Mouse (Mus musculus) embryonic facial prominence, embryonic 10.5 days (tissue): ENCODE results near the gene Hdac5. TPM values are rescaled to one million over a fixed set of nuclear protein-coding genes. Genes with fewer than 3 reads are reported as not detected.
A peak's percentile ranks its signal among the peaks of the same experiment; 100 is the strongest.

ENCODE experiments used
- DNase-seq: peaks from one replicate; pipeline ENCODE4 v3.0.0-alpha.2; 2017; ENCODE audit warnings: low spot score
- H3K27ac ChIP-seq: fragments of 300-500 bp; sonication (generic); replicated peaks from 2 replicates; pipeline ENCODE4 v1.5.1; 2016; ENCODE audit warnings: mild to moderate bottlenecking
- H3K27me3 ChIP-seq: fragments of 300-500 bp; sonication (generic); replicated peaks from 2 replicates; pipeline ENCODE4 v1.6.1; 2016; ENCODE audit warnings: low read depth, mild to moderate bottlenecking; ENCODE audit not compliant: poor library complexity, severe bottlenecking
- H3K36me3 ChIP-seq: fragments of 300-500 bp; sonication (generic); replicated peaks from 2 replicates; pipeline ENCODE4 v1.6.1; 2016; ENCODE audit warnings: mild to moderate bottlenecking, moderate library complexity
- H3K4me1 ChIP-seq: fragments of 300-500 bp; sonication (generic); 2 replicates; pipeline ENCODE4 v1.6.1; 2016
- H3K4me3 ChIP-seq: fragments of 300-500 bp; sonication (generic); 2 replicates; pipeline ENCODE4 v1.5.1; 2016; ENCODE audit warnings: mild to moderate bottlenecking, moderate library complexity
- H3K9me3 ChIP-seq: fragments of 300-500 bp; sonication (generic); 2 replicates; pipeline ENCODE4 v1.6.1; 2016; ENCODE audit warnings: mild to moderate bottlenecking
- WGBS: fragments of 180-500 bp; shearing (Covaris S2); methylation state at CpG from one replicate; pipeline ENCODE4 v1.1.7; 2016; 5-methylcytosine and 5-hydroxymethylcytosine counted together
- polyA plus RNA-seq: library from polyadenylated mRNA; unstranded; fragments of >200 nt; fragmentation: Nextera tagmentation; extraction: Ambion mirVana; gene quantifications from 2 replicates; pipeline ENCODE4 v1.2.1, GENCODE M21; 2016

Hdac5 gene
- polyA plus RNA-seq, 1 experiment from 2014 or later = 52.9 TPM

- Histone ChIP-seq H3K9me3 (no peaks in the 10 kb centered on the region), H3K36me3 (peaks cover 40% of the 10 kb centered on the region), H3K4me3 (peak overlapping the region; percentile 95), H3K27ac (peak overlapping the region; percentile 88), H3K27me3 (peaks cover 20% of the 10 kb centered on the region), H3K4me1 (peaks cover 25% of the 10 kb centered on the region)
- 14% methylated on average over 9 of the region's 9 CpGs for WGBS
- DNase-seq = no peak
These were observed 19.6 kb upstream of the Hdac5 start for GRCm38 (mm10) chr11:102249351-102250090.

- H3K36me3 ChIP-seq = peaks cover 32% of the 10 kb centered on the region
- H3K4me3 ChIP-seq = peak within 1 kb of the TSS; percentile 95
- under 1% methylated on average over 41 of the region's 41 CpGs for WGBS
- H3K27me3 ChIP-seq = peaks cover 24% of the 10 kb centered on the region
- H3K4me1 ChIP-seq = peaks cover 26% of the 10 kb centered on the region
- DNase-seq = peak; percentile 96
- peak within 1 kb of the TSS; percentile 88 for H3K27ac ChIP-seq
- H3K9me3 ChIP-seq = no peaks in the 10 kb centered on the region
These were observed 18.8 kb upstream of the Hdac5 start, which contains the start of gene BC030867 for GRCm38 (mm10) chr11:102248630-102249230. Gene BC030867 (plus strand): TSS chr11:102248882.

DNA sequence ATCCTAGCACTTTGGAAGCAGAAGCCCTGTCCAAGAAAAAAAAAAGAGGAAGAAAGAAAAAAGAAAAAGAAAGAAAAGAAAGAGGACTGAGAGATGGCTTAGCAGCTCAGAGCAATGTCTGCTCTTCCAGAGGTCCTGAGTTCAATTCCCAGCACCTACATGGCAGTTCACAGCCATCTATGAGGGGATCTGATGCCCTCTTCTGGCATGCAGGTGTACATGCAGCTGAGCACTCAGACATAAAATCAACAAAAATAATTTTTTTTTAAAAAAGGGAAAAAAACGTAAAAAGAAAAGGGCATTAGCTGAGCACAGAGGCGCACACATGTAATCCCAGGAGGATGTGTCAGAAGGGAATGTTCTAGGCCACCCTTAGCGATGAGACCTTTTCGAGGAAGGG lies 16.9 kb upstream of the Hdac5 start:
- H3K27ac ChIP-seq = no peak overlapping the region
- peaks cover 26% of the 10 kb centered on the region for H3K4me1 ChIP-seq
- DNase-seq = no peak
- H3K9me3 ChIP-seq = no peaks in the 10 kb centered on the region
- peaks cover 24% of the 10 kb centered on the region for H3K27me3 ChIP-seq
- no peak overlapping the region for H3K4me3 ChIP-seq
- peaks cover 14% of the 10 kb centered on the region for H3K36me3 ChIP-seq
- 86% methylated on average over 4 of the region's 4 CpGs for WGBS

- peaks cover 8% of the 10 kb centered on the region for H3K36me3 ChIP-seq
- no peaks in the 10 kb centered on the region for H3K9me3 ChIP-seq
- DNase-seq = no peak
- WGBS = 93% methylated on average over 6 of the region's 6 CpGs
- no peak overlapping the region for H3K27ac ChIP-seq
- H3K27me3 ChIP-seq = peaks cover 24% of the 10 kb centered on the region
- H3K4me3 ChIP-seq = no peak overlapping the region
- H3K4me1 ChIP-seq = peaks cover 27% of the 10 kb centered on the region
These were observed 16.3 kb upstream of the Hdac5 start for GRCm38 (mm10) chr11:102246273-102246635.

DNA sequence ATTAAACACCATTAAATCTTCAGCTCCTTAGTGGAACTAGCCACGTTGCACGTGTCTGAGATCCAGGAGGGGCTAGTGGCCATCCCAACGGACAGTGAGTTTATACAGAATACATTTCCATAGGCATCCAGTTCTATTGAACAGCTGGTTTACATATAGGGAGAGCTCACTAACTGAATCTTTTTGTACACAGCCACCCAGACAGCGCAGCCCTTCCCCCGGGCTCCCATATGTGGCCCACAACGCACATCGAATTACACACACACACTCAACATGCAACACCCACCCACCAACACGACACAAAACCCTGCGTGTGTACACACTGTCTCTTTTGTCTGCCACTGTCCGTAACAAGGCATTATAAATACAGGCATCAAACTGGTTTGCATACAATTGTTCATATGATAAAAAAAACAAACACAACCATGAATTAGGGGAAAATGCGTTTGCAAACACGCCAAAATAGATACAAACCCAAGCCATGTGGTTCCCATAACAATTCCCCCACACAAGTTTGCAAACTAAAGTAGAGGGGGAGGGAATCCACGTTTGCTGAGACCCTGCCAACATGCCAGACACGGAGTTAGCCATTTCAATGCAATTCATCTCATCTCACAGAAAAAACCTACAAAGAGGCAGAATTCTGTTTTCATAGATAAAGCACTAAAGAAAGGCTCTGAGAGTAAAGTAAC lies 15.8 kb upstream of the Hdac5 start:
- 60% methylated on average over 14 of the region's 14 CpGs for WGBS
- H3K36me3 ChIP-seq = peaks cover 3% of the 10 kb centered on the region
- no peak for DNase-seq
- peak overlapping the region; percentile 81 for H3K27ac ChIP-seq
- H3K9me3 ChIP-seq = no peaks in the 10 kb centered on the region
- peaks cover 29% of the 10 kb centered on the region for H3K4me1 ChIP-seq
- peaks cover 24% of the 10 kb centered on the region for H3K27me3 ChIP-seq
- H3K4me3 ChIP-seq = peak overlapping the region; percentile 54

GRCm38 (mm10) chr11:102244926-102245449 lies 15.0 kb upstream of the Hdac5 start:
- Histone ChIP-seq H3K4me1 (peaks cover 29% of the 10 kb centered on the region), H3K27me3 (peaks cover 24% of the 10 kb centered on the region), H3K9me3 (no peaks in the 10 kb centered on the region), H3K36me3 (no peaks in the 10 kb centered on the region), H3K27ac (peak overlapping the region; percentile 81), H3K4me3 (peak overlapping the region; percentile 54)
- peak; percentile 66 for DNase-seq
- WGBS = 2% methylated on average over 32 of the region's 32 CpGs

DNA sequence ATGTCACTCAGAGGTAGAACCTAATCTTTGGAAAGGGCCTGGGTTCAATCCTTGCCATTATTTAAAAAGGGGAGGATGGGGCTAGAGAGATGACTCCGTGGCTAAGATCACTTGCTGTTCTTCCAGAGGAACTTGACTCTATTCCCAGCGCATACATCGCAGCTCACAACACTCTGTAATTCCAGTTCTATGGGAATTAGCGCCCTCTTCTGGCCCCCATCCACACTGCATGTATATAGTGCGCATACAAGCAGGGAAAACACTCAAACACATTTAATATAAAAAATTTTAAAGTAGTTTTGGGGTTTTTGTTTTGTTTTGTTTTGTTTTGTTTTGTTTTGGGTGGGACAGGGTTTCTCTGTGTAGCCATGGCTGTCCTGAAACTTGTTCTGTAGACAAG lies 11.9 kb upstream of the Hdac5 start:
- 52% methylated on average over 5 of the region's 5 CpGs for WGBS
- H3K9me3 ChIP-seq = no peaks in the 10 kb centered on the region
- peaks cover 22% of the 10 kb centered on the region for H3K4me1 ChIP-seq
- peaks cover 24% of the 10 kb centered on the region for H3K27me3 ChIP-seq
- no peak overlapping the region for H3K4me3 ChIP-seq
- no peaks in the 10 kb centered on the region for H3K36me3 ChIP-seq
- H3K27ac ChIP-seq = no peak overlapping the region
- no peak for DNase-seq

DNA sequence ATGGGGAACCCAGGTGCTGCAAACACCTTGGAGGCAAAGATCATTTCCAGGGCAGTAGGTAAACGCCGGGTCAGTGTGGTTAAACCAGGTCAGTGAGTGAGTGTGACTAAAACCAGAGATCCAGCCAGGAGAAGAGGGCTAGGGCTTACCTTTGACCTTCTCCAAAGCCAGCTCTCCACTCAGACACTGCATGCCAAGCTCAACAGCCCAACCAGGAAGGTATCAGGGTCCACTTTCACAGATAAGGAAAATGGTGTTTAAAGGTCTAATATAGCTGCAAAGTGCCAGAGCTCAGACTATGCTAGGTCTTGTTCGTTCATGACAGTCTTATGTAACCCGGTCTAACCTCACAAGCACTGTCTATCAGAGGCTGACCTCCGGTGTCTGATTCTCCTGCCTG lies 11.3 kb upstream of the Hdac5 start:
- Histone ChIP-seq H3K4me3 (no peak overlapping the region), H3K4me1 (peaks cover 24% of the 10 kb centered on the region), H3K27ac (no peak overlapping the region), H3K9me3 (no peaks in the 10 kb centered on the region), H3K36me3 (no peaks in the 10 kb centered on the region), H3K27me3 (peaks cover 22% of the 10 kb centered on the region)
- no peak for DNase-seq
- WGBS = 86% methylated on average over 5 of the region's 5 CpGs

- no peak overlapping the region for H3K4me3 ChIP-seq
- peaks cover 16% of the 10 kb centered on the region for H3K27me3 ChIP-seq
- no peaks in the 10 kb centered on the region for H3K9me3 ChIP-seq
- 83% methylated on average over 6 of the region's 6 CpGs for WGBS
- H3K36me3 ChIP-seq = no peaks in the 10 kb centered on the region
- peaks cover 20% of the 10 kb centered on the region for H3K4me1 ChIP-seq
- DNase-seq = no peak
- no peak overlapping the region for H3K27ac ChIP-seq
These were observed 10.7 kb upstream of the Hdac5 start for GRCm38 (mm10) chr11:102240636-102241035.

GRCm38 (mm10) chr11:102236022-102236421 lies 6.1 kb upstream of the Hdac5 start:
- Histone ChIP-seq H3K27me3 (no peaks in the 10 kb centered on the region), H3K4me3 (no peak overlapping the region), H3K4me1 (0 out of 2 replicates have a peak, but pooled peaks cover 5% of the 10 kb centered on the region), H3K27ac (no peak overlapping the region), H3K36me3 (no peaks in the 10 kb centered on the region), H3K9me3 (no peaks in the 10 kb centered on the region)
- DNase-seq = no peak
- WGBS = 77% methylated on average over 2 of the region's 2 CpGs

DNA sequence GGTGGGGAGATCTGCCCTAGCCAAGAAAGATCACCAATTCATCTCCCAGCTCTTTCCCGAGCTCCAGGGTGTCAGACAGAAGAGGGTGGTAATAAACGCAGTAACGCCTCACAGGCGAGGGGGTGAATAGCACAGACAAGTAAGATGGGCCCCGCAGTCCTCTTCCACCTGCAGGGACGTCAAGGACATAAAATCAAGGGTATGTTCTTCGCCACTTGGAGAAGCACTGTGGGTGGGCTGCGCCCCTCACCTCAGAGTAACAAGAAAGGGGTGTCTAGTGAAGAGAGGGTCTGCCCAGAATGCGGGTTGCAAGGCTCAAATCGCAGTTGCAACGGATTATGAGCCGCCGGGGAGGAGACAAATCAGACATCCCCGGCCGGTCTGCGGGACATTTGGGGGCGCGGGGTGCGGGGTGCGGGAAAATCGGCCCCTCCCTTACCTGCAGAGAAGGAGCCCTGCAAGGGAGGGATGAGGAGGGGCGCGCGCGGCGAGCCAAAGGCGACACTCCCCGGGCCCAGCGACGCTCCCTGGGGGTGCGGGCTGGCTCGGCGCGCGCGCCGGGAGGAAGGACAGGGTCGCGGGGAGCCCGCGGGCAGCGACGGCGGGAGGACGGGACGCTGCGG lies 524 bp downstream of the Hdac5 start:
- H3K4me1 ChIP-seq = peaks cover 62% of the 10 kb centered on the region
- peak; percentile 49 for DNase-seq
- peak overlapping the region; percentile 92 for H3K27ac ChIP-seq

DNA sequence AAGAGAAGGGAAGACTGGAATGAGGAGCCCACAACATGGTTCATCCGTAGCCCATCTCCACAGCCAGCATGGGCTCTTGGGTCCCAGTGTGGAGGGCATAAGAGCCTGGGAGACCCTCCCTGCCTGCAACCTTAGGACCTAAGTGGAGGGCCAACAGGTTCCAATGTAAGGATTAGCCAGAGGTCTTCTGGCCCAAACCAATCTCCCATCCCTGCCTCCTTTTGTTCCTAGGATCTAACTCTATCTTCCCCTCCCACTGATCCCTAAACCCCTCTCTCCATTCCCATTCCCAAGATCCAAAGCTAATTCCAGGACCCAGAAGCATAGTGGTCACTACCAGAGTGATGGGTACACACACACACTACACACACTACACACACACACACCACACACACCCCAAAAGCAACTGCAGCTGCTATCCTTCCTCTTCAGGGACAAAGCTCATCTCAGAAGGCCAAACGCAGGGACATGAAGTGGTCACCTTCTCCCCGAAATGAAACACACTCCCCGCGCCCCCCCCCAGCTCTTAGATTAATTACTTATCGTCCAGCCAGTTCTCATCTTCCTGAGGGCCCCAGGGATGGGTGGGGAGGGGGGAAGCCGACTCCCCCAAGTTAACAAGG lies 1.2 kb downstream of the Hdac5 start:
- Histone ChIP-seq H3K27me3 (peaks cover 54% of the 10 kb centered on the region), H3K9me3 (no peaks in the 10 kb centered on the region), H3K4me3 (peak overlapping the region; percentile 91), H3K4me1 (peaks cover 69% of the 10 kb centered on the region), H3K36me3 (peaks cover 6% of the 10 kb centered on the region; the same call in 1 of the 2 replicates), H3K27ac (peak overlapping the region; percentile 92)
- no peak for DNase-seq
- 15% methylated on average over 7 of the region's 7 CpGs for WGBS

More for the DNA sequence above, 524 bp downstream of the Hdac5 start:
- 0 out of 2 replicates have a peak, but pooled peaks cover 3% of the 10 kb centered on the region for H3K36me3 ChIP-seq
- H3K9me3 ChIP-seq = no peaks in the 10 kb centered on the region
- peak overlapping the region; percentile 91 for H3K4me3 ChIP-seq
- WGBS = under 1% methylated on average over 47 of the region's 47 CpGs
- H3K27me3 ChIP-seq = peaks cover 47% of the 10 kb centered on the region
